Mouse (Mus musculus) brain, embryonic 14.5 days (tissue): Measurements from ENCODE around the gene Mroh8. TPM values are rescaled to one million over a fixed set of nuclear protein-coding genes. Genes with fewer than 3 reads are reported as not detected.
A peak's percentile ranks its signal among the peaks of the same experiment; 100 is the strongest.

ENCODE experiments used
- DNase-seq: peaks from one replicate; pipeline ENCODE4 v3.0.0-alpha.2; 2011; ENCODE audit warnings: low read depth
- CTCF ChIP-seq: fragments of 200-500 bp; IDR thresholded peaks from 2 replicates; pipeline ENCODE4 v1.5.1; 2012; ENCODE audit warnings: inconsistent platforms, mild to moderate bottlenecking, moderate library complexity, borderline replicate concordance; ENCODE audit not compliant: insufficient read depth, insufficient read length; ENCODE audit errors: extremely low read depth
- POLR2A ChIP-seq: fragments of 200-500 bp; IDR thresholded peaks from 2 replicates; pipeline ENCODE4 v1.6.1; 2012; ENCODE audit warnings: mild to moderate bottlenecking, inconsistent platforms, borderline replicate concordance; ENCODE audit not compliant: poor library complexity, insufficient read depth, insufficient read length, severe bottlenecking; ENCODE audit errors: extremely low read depth
- polyA plus RNA-seq: library from polyadenylated mRNA; depleted of rRNA; stranded (reverse); fragments of >200 nt; gene quantifications from 2 replicates; pipeline ENCODE4 v1.2.3, GENCODE M21; 2012

The Mroh8 gene
- polyA plus RNA-seq, 1 experiment = 0.34 TPM

DNA sequence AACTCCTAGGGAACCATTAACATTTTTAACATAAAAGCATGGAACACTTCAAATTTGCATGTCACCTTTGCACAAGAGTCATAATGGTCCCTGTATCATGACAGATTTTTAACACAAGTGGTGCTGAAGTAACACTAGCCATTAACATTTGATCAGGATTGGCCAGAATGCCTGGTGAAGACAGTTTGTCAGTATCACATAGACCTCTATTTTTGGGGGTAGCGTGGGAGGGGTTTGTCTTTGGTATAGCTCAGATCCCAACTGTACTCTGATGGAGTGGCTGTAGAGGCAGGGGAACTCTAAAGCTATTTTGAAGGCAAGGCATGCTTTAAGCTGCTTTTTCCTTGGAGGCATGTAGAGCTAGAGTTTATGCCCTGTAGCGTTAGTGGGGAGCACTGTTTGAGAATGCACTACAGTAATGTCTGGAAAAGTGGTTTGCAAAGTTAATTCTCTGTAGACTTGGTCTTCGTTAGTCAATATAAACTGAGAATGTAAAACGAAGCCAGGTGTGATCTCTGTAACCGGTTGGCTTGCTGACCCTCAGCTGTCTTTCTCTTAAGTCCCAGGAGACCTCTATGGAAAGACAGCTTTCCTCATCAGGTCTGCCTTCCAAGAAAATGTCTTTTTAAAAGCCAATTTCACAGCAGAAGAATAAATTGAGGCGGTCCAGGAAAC, 31.8 kb upstream of the Mroh8 start:
- DNase-seq = no peak
- TF ChIP-seq CTCF (no peak), POLR2A (no peak)

DNA sequence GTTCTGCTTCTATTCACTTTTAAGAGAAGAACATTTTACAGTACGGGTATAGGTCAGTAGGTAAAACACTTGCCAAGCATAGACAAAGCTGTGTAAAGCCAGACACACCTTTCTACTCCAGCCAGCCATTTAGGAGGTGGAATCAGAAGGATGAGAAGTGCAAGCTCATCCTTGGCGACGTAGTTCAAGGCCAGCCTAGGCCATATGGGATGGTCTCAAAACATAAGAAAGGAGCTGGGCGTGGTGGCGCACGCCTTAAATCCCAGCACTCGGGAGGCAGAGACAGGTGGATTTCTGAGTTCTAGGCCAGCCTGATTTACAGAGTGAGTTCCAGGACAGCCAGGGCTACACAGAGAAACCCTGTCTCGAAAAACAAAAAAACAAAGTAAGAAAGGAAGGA, 30.3 kb upstream of the Mroh8 start:
- no peak for TF ChIP-seq POLR2A
- TF ChIP-seq CTCF = no peak
- DNase-seq = no peak

GRCm38 (mm10) chr2:157308273-157308917, 29.0 kb upstream of the Mroh8 start:
- TF ChIP-seq POLR2A = no peak
- TF ChIP-seq CTCF = no peak
- DNase-seq = peak; percentile 57

DNA sequence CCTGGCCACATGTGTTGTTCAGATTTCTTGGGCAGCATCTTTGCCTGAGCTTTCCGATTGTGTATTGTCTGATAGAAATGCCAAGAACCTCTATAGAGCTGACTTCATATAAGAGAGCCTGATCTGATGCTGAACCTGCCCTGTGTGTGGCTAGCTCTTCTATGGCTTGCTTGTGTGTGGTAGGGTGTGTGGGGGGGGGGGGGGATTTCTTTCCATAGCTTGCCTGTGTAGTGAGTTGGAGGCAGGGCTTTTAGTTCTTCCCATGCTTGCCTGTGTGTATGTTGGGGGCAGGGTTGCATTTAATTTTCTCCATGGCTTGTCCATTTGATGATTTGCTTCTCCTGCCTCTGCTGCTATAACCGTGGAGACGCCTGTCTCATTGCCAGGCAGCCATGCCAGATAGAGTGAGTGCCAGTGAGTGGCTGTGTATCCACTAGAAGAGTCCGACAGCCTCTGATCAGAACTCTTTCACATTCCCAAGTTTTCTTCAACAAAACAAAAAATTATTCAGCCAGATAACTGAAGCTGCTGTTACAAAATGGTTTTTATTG, 28.4 kb upstream of the Mroh8 start:
- DNase-seq = peak; percentile 72
- TF ChIP-seq POLR2A (no peak), CTCF (no peak)

DNA sequence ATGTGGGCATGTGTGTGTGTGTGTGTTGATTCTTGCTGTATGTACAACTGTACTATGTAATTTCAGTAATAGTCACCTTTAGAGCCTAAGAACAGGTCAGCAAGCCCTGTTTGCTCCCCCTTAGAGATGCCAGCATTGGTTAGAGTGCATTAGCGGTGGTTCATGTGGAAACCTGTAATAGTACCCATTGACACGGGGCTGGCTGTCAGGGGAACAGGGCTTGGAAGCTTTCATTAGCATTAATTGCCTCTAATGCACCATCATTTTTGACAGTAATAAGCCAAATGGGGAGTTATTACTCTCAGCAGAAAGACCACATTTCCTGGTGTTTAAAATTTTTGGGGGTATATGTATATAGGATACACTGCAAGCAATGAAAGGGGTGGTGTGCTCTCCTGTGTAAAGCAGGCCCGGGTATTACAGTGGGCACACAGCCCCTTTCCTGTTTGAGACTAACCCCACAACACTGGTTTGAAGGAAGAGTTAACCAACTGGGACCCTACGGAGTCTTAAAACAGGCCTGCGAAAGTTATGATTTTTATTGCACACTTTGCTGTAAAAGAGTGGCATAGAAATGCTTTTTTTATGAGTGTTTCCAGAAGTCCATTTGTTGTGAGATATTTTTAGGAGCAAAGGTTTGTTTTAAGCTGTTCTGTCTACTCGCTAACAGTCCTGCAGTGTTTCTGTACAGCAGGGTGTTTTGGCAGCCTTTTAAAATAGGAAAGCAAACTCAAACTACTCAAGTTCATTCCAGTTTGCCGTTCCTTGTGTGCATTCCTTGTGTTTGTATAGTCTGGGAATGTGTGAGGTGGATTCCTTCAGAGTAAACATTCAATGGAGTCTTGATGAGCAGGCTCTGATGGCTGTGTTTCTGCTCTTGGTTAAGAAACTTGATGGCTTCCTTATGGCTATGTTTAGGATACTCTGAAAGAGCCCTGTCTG, 27.0 kb upstream of the Mroh8 start:
- TF ChIP-seq CTCF = no peak
- no peak for TF ChIP-seq POLR2A
- peak; percentile 69 for DNase-seq

- no peak for TF ChIP-seq CTCF
- DNase-seq = peak; percentile 61
Measured at GRCm38 (mm10) chr2:157303096-157303495, 23.7 kb upstream of the Mroh8 start.

GRCm38 (mm10) chr2:157300051-157300450, 20.7 kb upstream of the Mroh8 start:
- no peak for TF ChIP-seq POLR2A
- TF ChIP-seq CTCF = no peak
- no peak for DNase-seq

GRCm38 (mm10) chr2:157296105-157296689, 16.8 kb upstream of the Mroh8 start:
- no peak for TF ChIP-seq POLR2A
- no peak for TF ChIP-seq CTCF
- peak; percentile 76 for DNase-seq

- peak; percentile 88 for DNase-seq
- TF ChIP-seq POLR2A (no peak), CTCF (peak; percentile 88)
Measured at GRCm38 (mm10) chr2:157292093-157292492, 12.7 kb upstream of the Mroh8 start.

DNA sequence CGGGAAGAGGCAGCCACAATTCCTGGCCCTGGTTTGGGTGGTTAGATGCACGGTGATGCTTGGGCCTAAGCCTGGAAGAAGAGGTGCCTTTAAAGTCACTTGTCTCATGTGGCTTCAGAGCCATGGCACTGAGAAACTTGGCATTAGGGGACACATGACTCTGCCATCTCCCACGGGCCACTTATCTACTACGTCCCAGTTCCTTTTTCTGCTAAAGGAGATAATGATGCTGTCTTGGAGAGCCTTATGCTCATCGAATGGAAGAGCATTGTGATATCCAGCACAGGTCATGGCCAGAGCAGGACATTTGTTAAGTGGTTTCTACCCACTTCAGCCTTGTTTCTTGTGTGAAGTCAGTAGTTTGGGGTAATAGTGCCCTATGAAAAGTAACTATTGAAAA, 9.6 kb upstream of the Mroh8 start:
- TF ChIP-seq CTCF (no peak), POLR2A (no peak)

GRCm38 (mm10) chr2:157287542-157287941, 8.2 kb upstream of the Mroh8 start:
- peak; percentile 85 for DNase-seq
- TF ChIP-seq POLR2A (no peak), CTCF (peak; percentile 72; the same call in 1 of the 2 replicates)

More for the DNA sequence above, 9.6 kb upstream of the Mroh8 start:
- no peak for DNase-seq

DNA sequence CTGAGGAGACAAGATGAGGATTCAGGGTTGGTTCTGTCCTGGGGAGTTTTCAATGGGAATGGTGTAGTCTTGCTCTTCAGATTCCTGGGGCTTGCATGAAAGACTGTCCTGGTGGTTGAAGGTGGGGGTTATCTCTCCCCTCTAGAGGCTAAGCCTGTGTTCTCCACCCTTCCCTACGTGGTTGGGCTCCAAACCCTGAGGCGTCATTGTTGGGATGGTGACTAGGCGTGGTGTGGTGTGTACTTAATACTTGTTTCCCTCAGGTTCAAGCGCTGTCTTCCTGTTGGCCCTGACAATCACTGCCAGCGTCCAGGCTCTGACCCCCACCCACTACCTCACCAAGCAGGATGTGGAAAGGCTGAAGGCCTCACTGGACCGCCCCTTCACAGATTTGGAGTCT, 4.0 kb upstream of the Mroh8 start:
- no peak for DNase-seq
- TF ChIP-seq CTCF (no peak), POLR2A (no peak)

DNA sequence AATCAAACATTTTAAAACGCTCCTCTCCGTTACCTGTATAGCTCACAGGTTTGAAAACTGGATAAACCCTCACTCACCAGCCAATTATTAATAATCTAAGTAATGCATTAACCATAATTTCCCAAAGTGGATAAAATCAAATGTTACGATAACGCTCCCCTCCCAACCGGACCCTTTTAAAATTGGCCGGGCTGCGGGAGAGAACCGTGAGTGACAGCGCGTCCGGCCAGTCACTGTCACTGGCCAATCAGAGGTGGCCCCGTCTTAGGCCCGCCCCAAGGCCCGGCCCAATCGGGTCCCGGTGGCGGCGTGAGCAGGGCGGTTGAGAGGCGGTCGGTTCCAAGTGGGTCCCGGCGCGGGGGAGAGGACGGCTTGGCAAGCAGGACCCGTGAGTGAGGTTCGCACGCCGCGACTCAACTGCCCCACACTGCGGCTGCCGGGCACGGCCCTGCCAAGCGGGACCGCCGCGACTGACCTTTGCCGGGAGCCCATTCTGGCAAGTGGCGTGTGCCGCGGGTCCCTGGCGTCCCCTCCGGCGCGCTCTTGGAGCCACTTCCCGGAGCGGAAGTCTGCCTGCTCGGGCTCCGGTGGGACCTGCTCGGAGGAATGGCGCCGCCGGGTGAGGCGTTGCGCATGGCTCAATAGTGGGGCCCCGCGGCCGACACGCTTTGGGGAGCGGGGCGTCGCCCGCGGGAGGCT, 483 bp downstream of the Mroh8 start, which contains the start of gene Rpn2:
Gene Rpn2 (plus strand): TSS at position 301 of the 699 bp plus-strand sequence.
- DNase-seq = peak; percentile 99
- TF ChIP-seq POLR2A (peak; percentile 39; the same call in 1 of the 2 replicates), CTCF (no peak)
